Mouse (Mus musculus): ENCODE data around the gene Gm28635.
A peak's percentile ranks its signal among the peaks of the same experiment; 100 is the strongest.
"Not testable (repeated sequence)": the region's sequence is repeated elsewhere in the genome, so short reads cannot be mapped to it uniquely, and the experiment has no call there.

The Gm28635 gene

GRCm38 (mm10) chr2:84688080-84688844, 10.4 kb upstream of the Gm28635 start:
- DNase-seq (ENCODE audit: low spot score), result no peak

DNA sequence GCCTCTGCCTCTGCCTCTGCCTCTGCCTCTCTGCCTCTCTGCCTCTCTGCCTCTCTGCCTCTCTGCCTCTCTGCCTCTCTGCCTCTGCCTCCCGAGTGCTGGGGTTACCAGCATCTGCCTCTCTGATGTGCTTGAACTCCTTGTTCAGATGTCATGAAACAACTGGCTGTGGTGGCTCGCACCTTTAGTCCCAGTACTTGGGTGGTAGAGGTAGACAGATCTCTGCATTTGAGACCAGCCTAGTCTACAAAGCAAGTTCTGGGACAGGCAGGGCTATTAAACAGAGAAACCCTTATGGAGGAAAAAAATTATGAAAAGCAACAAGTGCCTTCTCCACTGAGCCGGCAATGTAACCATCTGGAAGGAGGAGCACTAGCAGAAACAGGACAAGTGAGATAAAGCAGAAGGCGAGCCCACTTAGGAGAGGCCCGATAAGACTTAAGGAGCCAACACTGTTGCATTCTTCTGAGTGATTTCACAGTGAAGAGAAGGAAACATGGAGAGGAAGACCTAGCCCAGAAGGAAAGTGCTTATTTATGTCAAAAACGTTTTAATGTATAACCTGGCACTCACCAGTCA, 4.9 kb upstream of the Gm28635 start:
- DNase-seq (ENCODE audit: low spot score), result no peak

GRCm38 (mm10) chr2:84679016-84679415, 1.2 kb upstream of the Gm28635 start, which contains the start of gene Tmx2:
Tmx2 (minus strand) TSS chr2:84679140.
- no peak for DNase-seq (ENCODE audit: low spot score)

DNA sequence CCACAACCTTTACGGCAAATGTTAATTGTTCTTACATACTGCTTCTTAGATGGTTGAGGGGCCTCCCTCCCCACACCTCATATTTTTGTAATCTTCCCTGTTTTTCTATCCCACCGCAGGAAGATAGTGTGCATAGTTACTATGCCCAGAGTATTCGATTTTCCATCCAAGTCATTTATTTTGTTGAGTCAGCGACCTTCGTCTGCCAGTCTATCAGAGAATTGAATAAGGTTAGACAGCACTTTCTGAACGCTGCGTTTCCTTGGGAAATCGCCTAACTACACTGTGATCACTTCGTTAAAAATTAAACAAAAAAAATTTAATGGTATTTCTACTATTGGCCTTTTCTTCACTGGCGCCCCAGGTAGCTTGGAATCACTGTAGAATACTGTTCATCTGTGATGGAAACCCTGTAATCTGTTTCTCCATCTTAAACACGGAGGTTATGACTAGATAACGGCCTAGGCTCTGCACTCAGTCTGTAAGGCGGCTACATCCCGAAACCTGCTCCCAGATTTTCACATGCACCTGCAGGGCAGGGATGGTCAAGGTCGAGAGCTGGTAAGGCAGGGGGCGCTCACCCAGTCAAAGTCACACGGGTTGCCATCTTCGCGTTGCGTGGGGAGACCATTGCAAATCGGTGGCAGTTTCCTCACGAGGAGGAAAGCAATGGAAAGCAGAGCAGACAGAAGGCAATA, 422 bp downstream of the Gm28635 start:
- no peak for DNase-seq (ENCODE audit: low spot score)

GRCm38 (mm10) chr2:84671535-84671934, 6.3 kb downstream of the Gm28635 start:
- DNase-seq (ENCODE audit: low spot score), result not testable (repeated sequence)

DNA sequence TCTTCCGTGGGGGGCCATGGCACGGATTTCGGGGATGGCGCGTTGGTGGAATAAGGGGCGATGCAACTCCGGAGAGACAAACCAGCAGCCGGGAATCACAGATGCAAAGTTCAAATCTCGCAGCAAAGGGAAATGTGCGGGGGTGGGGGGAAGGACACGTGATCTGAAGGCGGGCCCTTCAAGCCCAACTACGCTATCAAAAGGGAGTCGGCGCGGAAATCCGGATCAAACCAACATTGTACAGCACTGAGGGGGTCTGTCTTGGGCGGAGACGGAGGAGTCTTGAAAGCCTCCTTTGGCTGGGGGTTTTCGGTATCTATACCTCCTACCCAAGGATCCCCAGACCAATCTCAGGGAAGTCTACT, 7.3 kb downstream of the Gm28635 start, which contains the start of gene Selenoh:
Gene Selenoh, minus strand, starts transcription at position 202 of the 365 bp plus-strand sequence.
- DNase-seq (ENCODE audit: low spot score), result peak; percentile 75

- no peak for DNase-seq (ENCODE audit: low spot score)
These were observed 7.8 kb downstream of the Gm28635 start for GRCm38 (mm10) chr2:84669828-84670568.

- no peak for DNase-seq (ENCODE audit: low spot score)
These were observed 11.8 kb downstream of the Gm28635 start for GRCm38 (mm10) chr2:84666081-84666480.

DNA sequence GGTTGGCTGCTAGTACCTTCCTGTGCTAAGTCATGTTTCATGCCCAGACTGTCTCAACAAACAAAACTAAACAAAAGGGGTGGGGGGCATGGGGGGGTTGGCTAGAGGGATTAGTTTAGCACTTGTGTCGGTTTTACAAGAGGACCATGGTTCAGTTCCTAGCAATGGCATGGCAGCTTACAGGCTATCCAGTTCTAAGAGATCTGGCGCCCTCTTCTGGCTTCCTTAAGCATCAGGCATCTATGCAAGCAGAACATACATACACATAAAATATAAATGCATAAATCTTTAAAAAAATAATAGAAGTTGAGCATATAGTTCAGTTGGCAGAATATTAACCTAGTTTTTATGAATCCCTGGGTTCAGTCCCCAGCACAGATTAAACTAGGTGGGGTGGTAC, 15.0 kb downstream of the Gm28635 start:
- DNase-seq (ENCODE audit: low spot score), result no peak

DNA sequence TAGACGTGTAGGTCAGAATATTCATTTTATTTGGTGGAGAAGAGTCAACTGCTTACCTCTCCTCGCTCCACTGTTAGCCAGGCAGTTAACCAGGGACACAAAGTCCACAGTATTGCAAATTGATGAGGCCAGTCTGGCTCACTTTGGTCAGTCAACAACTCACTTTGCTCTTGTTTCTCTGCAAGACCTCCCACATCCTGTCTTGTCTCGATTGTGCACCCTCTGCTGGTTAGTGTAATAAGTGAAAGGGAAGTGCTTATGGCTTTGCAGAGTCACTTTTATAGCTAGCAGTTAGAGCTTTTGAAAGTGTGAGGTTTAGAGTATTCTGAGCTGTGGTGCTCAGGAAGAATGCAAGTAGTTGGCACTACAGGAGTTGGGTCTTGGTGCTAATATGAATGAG, 17.6 kb downstream of the Gm28635 start:
- peak; percentile 37 for DNase-seq (ENCODE audit: low spot score)

DNA sequence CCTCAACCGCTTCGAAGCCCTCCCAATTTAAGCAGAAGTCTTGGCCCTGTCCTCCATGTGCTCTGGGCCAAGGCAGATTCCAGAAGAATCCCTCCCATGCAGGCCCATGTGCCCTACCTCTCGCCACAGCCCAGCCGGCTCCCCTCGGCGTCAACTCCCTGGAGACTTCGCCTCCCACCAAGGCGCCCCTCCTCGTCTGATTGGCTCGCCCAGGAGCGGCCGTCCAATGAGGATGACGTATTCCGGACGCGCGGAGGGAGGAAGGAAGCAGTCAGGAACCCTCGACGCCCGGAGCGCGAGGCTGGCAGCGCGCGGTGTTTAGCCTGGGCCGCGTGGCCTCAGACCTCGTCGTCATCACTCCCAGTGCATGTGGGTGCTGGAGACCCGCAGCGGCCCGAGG, 19.0 kb downstream of the Gm28635 start, which contains the start of gene Btbd18:
Gene Btbd18, plus strand, starts transcription at position 274 of the 400 bp plus-strand sequence.
- DNase-seq (ENCODE audit: low spot score), result no peak

DNA sequence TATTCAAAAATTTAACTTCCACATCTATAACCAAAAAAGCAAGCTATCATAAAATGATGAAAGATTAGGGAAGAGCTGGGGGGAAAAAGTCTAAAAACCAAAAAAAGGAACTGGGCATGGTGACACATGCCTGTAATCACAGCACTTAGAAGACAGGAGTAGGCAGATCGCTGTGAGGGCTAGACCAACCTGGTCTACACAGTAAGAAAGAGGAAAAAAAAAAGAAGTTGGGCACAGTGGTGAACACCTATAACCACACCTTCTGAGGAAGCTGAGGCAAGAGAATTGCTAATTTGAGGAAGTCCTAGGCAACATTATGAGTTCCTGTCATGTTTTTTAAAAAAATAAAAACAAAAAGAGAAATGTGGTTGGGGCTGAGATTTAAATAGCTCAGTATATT, 22.0 kb downstream of the Gm28635 start:
- DNase-seq (ENCODE audit: low spot score), result no peak

DNA sequence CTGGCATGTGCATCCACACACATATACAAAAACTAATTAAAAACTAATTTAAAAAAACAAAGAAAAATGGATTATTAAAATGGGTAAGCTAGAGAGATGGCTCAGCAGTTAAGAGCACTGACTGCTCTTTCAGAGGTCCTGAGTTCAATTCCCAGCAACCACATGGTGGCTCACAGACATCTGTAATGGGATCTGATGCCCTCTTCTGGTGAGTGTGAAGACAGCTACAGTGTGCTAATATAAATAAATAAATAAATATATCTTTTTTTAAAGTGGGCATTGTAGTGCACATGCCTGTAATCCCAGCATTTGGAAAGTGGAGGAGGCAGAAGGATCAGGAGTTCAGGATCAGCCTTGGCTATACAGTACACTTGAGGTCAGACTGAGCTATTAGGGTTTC, 24.5 kb downstream of the Gm28635 start:
- DNase-seq (ENCODE audit: low spot score), result no peak

GRCm38 (mm10) chr2:84650464-84651195, 27.2 kb downstream of the Gm28635 start, which contains the start of gene Ctnnd1:
Ctnnd1 (minus strand) TSS chr2:84650765.
- peak; percentile 85 for DNase-seq (ENCODE audit: low spot score)

GRCm38 (mm10) chr2:84649674-84650073, 28.2 kb downstream of the Gm28635 start:
- no peak for DNase-seq (ENCODE audit: low spot score)

DNA sequence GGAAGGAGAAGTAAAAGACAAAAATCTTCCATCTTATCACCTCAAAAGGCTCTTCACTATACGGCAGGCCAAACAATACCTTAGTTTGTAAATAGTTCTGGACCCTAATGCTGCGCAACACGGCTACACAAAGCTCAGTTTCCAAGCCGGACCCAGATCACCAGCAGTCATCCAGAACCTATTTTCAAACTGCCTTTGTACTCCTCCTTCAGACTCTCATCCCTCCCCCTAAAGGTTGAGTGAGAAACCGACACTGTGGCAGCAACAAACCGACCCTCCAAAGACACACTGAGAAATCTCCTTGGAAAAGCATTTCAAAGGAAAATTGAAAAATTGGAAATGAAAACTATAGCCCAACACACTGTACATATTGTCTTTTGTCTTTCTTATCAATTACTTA, 29.5 kb downstream of the Gm28635 start:
- DNase-seq (ENCODE audit: low spot score), result no peak

- DNase-seq (ENCODE audit: low spot score), result no peak
These were observed 30.7 kb downstream of the Gm28635 start for GRCm38 (mm10) chr2:84647051-84647568.

GRCm38 (mm10) chr2:84646138-84646537, 31.7 kb downstream of the Gm28635 start:
- DNase-seq (ENCODE audit: low spot score), result no peak

- DNase-seq (ENCODE audit: low spot score), result no peak
These were observed 37.0 kb downstream of the Gm28635 start for GRCm38 (mm10) chr2:84640833-84641232.

DNA sequence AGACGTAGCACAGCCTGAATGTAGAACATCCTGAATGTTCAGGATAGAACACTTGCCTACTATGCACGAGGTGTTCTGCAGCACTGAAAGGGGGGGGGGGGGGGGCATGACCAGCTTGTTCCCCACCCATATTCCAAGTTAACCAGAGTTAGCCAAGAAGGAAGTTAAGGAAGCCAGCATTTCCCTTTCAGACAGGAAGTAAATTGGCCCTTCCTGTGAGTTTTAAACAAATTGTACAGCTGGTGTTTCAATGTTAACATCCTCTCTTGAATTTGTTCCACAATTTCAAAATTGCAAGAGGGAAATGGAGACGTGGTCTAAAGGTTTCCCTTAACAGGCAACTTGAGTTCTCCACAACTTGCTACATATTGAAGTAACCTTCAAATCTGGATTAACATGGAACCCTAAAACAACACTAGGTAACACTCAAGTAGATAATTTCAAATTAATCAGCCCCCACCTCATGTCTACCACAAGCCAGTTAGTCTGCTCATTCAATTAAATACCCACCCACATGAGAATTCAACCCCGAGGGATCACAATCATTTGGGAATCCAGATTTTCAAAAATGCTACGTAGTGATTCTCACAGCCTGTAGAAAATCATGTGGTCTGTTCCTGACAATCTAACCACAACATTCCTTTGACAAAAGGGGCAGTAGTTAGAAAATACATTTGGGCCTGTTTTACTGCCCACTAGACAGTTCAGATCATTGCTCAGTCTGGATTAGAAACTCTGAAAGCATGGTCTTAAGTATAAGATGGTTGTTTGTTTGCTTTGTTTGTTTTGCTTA, 39.2 kb downstream of the Gm28635 start:
- DNase-seq (ENCODE audit: low spot score), result no peak

All from left cerebral cortex, adult 11 months (tissue).